Mouse (Mus musculus) T-helper 17 cell (primary cell): ENCODE results near the gene Mypop.

ENCODE experiments used
- in situ Hi-C, 2 experiments: fragments of 300-600 bp; cut with MboI, MseI; formaldehyde crosslinking; loops; 1 replicate in 1 of 2; 2 replicates in 1 of 2; pipeline ENCODE4 v1.15.1; 2025; ENCODE audit warnings: high pct_unique_total_duplicates in 2 of 2

The Mypop gene

DNA sequence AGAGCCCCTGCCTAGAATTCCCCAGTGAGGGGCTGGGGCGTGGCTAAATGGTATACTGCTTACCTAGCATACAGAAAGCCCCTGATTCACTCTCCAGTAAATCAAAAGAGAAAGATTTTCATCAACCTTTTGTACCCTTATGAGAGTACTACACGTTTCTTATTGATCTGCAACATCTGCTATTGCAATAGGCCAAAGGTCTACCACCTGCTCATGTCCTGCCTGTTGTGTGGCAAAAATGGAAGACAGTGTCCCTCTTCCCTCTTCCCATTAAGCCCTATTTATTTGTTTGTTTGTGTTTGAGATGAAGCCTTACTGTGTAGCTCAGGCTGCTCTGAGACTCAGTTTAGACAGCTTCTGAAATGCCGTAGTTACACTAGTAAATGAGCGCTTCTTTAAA lies 25.0 kb downstream of the Mypop start:
- in situ Hi-C loops: no loop called here

DNA sequence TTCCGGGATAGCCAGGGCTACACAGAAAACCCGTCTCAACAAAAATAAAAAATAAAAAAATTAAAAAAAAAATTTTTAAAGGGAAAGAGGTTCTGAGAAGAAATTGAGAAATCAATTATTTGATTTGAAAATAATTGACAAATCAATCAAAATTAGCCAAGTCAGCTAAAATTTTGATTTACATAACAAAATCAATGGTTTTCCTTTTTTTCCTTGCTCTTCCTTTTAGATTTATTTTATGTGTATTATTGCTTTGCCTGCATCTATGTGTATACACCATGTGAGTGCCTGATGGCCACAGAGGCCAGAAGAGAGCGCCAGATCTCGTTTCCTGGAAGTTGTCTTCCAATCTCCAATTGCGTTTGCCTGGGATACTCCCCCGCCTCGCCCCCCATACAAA lies 26.9 kb downstream of the Mypop start:
- in situ Hi-C loops: no loop called here

DNA sequence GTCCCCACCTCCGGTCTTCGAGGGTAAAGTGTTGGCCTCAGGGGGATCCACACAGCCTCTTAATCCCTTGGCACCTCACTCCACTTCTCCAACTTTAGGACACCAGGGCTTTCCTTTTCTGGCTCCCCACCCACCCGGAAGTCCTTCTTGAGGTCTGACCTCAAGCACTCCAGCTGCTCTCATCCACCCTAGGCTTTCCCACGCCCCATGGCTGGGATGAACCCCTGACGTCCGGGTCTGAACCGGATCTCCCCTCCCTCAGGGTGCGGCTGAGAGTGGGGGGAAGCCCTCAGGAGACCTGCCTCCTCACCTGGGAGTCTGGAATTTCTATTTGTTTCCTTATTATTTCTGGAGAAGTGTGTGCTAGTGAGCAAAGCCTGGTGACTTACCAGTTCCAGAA lies 30.0 kb downstream of the Mypop start:
- in situ Hi-C loops: no loop called here

DNA sequence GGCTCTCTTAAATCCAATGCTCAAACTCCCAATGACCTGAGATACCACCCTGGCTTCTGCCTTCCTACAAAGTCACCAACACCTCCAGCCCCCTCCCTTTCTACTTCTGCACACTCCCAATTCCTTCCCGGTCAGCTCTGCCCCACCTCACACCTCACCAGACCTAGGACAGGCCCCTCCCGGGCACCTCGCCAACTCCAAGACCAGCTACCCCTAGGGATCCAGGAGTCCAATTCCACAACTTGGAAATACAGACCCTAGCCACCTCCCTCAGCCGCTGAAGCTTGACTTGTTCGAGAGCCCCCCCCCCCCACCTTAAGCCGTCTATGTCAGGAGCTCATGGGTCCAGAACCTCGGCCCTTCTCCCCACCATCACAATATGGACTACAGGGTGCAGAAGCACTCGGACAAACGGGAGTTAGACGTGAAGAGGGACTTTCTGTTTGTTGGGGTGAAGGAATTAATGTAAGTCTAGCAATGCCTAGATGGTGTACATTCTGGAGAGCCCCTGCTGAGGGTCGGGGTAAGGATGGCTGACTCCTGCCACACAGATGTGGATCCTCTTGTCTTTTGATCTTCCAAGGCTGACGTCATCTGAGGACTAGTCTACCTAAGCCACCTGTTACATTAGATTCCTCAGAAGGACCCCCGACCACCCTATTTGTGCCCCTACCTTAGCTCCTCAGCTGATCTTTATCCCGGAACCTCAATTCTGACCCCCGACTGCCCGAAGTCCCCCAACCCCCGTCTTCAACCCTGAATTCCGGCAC lies 31.3 kb downstream of the Mypop start:
- in situ Hi-C loops: no loop called here

DNA sequence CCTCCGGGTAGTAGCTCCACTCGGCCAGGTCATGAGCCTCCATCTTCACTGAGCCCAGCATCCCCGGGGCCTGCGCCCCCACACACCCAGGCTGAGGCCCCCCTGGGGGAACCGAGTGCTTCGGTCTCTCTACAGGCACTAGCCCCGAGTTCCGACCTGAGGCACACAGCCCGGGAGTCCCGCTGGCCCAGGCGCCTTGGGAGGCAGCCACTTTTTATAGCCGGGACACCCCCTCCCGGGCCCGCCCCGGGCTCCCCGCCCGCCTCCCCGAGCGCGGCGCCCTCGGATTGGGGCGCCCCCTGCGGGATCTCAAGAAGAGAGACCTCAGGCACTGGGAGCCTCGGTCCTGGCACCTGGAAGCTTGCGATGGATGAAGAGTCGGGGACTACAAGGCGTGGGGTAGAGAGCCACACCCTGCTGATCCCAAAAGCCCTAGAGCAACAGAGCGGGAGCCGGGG lies 32.3 kb downstream of the Mypop start, which contains the start of gene Foxa3:
TSS of gene Foxa3 (minus strand) at position 182 of the 458 bp plus-strand sequence.
- in situ Hi-C loops: no loop called here

DNA sequence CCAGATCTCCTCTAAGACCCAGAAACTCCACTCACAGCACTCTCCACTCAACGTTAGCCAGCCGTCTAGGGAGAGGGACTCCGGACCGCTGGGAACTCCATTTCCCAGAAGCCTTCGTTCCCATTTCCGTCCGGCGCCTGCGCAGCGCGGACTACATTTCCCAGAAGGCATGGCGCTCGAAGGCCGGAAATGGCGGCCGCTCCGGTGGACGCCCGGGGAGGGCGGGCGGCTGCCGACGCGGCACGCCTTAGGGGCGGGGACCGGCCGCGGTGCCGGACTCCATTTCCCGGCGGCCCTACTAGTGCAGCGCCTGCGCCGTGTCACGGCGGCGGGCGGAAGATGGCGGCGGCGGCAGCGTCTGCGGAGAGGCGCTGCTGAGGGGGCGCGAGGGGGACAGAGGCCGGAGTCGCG lies 33.1 kb downstream of the Mypop start, which contains the start of gene Sympk:
TSS of gene Sympk (plus strand) at position 282 of the 411 bp plus-strand sequence.
- in situ Hi-C loops: no loop called here

DNA sequence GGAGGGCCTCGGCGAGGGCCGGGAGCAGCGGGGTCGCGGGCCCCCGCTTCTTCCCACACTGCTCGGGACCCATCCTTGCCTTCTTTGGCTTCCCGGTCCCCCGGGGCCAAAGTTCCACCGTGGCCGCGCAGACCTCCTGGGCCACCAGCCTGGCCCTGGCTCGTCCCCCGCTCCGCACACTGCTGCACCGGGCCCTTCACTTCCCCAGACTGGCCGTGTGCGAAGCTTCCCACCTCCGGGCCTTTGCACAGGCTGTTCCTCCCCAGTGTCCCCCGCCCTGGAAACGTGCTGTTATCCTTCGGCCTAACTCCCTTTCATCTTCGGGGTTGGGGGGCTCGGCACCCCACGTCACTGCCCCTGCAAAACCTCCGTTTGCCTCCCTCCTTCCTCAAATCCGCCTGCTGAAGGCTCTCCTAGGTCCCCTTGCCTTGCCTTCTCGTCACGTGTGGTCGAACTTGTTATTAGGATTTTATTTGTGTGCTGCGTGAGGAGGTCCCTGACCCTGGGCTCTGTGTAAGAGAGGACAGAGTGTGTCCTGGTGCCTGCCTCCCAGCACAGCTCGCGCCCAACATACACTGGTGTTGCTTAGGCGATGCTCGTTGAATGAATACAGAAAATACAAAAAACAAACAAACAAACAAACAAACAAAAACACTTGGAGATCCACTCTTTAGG lies 33.7 kb downstream of the Mypop start:
- in situ Hi-C loops: no loop called here

DNA sequence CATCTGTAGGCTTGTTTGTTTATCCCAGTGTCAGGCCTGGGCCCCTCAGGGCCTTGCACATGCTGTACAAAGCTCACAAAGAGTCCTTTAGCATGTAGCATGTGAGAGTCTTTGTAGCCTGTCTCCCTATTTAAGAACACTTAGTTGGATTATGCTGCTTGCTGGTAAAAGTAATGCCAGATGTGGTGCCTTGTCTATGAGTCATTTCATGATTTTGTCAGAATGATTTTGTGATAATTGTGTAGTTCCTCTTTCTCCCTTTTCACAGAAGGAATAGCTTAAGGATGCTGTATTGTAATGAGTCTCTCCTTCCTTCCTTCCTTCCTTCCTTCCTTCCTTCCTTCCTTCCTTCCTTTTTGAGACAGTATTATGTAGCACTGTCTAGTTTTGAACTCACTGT lies 37.0 kb downstream of the Mypop start:
- in situ Hi-C loops: no loop called here

DNA sequence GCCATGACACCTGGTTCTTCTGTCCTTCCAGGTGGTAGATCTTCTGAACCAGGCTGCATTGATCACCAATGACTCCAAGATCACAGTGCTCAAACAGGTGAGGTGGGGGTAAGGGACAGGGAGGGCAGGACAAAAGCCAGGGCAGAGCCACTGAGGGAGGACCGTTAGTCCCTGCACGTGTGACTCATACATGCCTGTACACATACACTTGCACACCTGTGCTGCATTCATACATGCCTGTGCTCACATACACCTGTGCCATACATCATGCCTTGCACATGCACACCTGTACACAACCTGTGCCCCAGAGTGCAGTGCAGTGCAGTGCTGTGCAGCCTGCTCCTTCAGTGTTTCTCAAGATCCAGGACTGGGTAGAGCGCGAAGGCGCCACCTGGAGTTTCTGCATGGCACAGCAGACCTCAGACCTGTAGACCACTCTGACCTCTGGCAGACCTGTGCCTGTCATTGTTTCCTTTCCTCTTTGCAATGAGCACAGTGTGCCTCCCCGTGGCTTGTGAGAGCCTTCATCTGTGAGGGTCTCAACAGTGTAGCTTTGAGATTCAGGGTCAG lies 38.1 kb downstream of the Mypop start:
- in situ Hi-C loops: no loop called here

DNA sequence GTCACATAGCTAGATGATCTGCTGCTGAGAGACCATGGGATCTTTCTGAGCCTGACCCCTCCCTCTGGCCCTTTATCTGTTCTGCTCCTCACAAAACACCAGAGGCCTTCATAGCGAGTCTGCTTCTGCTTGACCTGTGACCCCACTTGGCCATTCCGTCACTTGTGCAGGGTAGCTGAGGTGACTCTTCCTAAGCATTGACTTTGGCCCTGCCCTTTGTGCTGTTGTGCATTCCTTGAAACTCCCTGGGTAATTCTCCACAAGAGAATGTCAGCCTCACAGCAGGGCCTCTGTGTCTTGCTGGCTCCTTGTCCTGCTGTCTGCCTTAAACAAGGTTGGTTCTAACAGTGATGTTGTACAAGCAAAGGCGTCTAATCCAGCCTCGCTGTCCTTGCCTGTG lies 40.6 kb downstream of the Mypop start:
- in situ Hi-C loops: no loop called here

DNA sequence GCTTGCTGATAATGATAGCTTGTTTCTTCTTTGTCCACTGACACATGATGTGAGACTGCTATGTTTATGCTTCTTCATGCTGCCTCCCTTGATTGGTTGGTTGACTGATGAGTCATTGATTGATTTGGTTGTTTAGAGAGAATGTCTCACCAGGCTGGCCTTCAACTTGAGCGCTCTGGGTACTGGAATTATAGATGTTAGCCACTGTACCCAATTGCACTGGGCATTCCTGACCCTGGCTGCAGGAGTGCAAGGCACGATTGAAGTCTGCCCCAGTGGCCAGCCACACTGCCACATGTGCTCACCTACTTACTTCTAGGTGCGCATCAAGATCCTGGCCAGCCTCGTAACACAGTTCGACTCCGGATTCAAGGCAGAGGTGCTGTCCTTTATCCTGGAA lies 53.6 kb downstream of the Mypop start:
- in situ Hi-C loops: no loop called here

DNA sequence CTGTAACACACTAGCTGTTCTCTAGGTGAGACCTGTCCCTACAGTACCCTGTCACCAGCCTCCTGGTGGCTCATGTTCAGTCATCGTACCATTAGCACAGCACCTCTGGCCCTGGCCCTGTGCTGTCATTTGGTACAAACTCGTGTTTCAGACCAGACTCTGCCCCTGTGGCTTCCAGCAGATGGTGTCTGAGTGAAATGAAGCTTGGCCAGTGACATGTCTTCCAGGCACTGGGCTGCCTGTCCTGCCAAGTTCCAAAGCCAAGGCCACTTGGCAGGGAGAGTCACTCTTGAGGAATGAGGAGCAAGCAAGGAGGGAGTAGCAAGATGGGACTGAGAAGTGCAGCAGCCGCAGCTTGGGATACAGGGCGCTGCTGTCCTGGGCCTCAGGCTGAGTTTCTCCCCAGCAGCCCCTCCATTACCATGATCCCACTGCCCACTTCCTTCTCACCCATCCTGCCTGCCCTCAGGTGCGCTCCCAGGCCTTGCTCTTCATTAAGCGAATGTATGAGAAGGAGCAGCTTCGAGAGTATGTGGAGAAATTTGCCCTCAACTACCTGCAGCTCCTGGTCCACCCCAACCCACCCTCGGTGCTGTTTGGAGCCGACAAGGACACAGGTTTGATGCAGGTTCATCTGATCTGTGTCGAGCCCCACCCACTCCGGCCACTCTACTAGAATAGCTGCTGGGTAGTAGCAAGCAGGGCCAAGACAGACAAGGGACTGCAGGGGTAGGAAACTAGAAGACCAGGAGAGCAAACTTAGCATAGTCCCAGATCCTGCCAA lies 55.4 kb downstream of the Mypop start:
- in situ Hi-C loops: no loop called here

DNA sequence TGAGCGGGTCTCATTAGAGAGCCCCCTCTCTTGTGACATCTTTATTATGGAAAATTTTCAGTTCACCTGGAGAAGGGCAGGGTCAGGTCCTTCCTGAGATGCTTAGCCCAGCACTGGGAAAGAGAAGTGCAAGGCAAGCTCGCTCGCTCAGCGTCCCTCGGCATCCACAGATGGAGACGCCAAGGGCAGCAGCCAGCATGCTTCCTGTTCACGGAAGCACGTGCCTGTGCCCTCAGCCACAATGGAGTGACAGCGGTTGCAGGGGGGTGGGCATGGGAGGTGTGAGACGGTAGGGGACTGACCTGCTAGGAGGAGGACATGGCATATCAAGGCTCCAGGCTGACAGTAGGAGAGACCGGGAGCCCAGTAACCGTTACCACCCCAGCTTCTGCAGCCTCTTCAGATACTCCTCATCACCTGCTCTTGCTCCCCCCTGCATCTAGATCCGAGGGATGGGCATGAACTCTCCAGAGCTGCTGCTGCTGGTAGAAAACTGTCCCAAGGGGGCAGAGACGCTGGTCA lies 57.0 kb downstream of the Mypop start:
- in situ Hi-C loops: no loop called here

DNA sequence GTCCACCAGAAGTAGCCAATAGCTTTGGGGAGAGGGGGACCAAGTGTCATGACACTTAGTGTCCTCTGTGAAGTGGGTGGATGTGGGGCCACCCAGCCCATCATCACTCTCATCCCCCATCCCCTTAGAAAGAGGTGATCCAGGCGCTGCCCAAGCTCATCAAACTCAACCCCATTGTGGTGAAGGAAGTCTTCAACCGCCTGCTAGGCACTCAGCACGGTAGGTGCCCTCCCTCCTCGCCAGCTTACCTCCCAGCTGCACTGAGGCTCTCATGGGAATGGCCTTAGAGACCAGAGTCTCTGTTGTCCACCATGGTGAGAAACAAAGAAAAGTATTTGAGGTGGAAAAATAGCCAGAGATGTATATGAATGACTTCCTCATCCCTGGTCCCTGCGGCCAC lies 58.2 kb downstream of the Mypop start:
- in situ Hi-C loops: no loop called here

DNA sequence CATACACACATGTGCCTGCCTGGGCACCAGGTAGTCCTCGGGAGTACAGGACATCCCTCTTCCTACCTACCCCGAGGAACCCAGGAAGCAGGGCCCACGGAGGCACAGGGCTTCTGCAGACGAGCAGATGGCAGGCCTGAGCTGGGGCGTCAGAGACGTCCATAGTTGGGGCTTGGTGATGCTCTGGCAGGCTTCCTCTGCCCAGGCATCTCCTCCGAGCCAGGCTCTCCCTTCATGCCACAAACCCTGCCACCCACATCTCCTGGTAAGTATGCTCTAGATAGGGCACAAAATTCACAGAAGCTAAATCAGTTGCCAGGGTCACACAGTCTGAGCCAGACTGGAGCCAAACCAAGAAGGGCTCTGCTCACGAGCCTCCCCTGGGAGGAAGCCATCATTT lies 59.1 kb downstream of the Mypop start:
- in situ Hi-C loops: no loop called here

DNA sequence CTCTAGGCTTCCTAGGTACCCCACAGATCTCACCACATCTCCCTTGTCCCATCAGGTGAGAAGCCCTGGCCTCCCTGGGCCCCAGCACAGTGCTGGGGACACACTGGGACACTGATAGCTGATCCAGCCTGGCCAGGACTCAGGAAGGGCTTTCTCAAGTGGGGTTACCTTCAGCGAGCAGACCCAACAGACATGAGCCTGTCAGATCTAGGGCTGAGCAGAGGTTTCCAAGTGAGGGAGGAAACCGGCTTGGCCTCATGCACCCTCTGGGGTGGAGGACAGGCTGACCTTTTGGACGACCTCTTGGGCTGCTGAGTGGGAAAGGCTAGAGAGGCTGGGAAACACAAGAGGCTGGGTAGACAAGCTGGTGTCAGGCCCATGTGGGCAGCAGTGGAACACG lies 60.1 kb downstream of the Mypop start:
- in situ Hi-C loops: no loop called here
